Mouse (Mus musculus) E14TG2a.4 (cell line): ENCODE data around the gene Tcte3.

Experiments used
- CTCF ChIP-seq: conservative IDR thresholded peaks from 2 replicates; pipeline ENCODE4 v1.5.1; 2014; ENCODE audit warnings: low read length
- POU5F1 ChIP-seq: IDR thresholded peaks from 2 replicates; pipeline ENCODE4 v1.6.1; 2014; ENCODE audit warnings: low read length, borderline replicate concordance

DNA sequence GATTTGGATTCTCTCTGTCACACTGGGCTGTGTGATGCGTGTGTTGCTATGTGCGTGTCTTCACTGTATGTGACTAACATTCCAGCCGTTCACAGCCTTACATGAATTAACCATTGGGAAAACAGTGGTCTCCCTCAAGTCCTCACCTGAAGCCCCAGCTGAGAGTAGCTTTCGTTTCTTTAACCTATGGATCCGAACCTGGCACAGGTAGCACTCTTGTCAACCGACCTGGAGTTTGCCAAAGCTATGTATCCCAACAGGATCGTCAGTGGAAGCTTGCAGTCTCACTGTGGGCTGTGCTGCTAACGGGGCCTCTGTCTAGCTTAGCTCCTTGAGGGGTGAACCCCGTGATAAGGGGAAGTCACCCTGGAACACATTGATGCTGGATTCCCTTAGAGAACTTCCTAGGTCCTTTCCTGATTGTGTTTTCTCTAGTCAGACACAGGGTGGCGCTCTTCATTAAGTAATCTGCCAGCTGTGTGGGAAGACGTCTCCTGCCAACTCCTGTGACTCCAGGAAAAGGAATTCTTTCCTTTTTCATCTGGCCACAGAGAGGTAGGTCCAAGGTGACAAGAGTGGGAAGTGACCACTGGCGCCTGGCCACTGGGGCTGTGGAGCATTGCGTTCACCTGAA, 24.2 kb upstream of the Tcte3 start:
- peak; percentile 47 for TF ChIP-seq CTCF
- no peak for TF ChIP-seq POU5F1
